Mouse (Mus musculus) heart, embryonic 13.5 days (tissue): Measurements from ENCODE around the gene Sgsm1. TPM values are rescaled to one million over a fixed set of nuclear protein-coding genes. Genes with fewer than 3 reads are reported as not detected.
A peak's percentile ranks its signal among the peaks of the same experiment; 100 is the strongest.

Source experiments
- ATAC-seq: fragments of 200-750 bp; cut with Nextera tagmentation; 2 replicates; pipeline ENCODE4 v1.8.0; 2017; ENCODE audit warnings: moderate TSS enrichment; ENCODE audit not compliant: insufficient number of reproducible peaks, low FRiP score, low TSS enrichment; ENCODE audit errors: extremely low read depth
- H3K27ac ChIP-seq: fragments of 300-500 bp; sonication (generic); replicated peaks from 2 replicates; pipeline ENCODE4 v1.5.1; 2015; ENCODE audit warnings: moderate library complexity, mild to moderate bottlenecking, inconsistent platforms
- H3K27me3 ChIP-seq: fragments of 300-500 bp; sonication (generic); replicated peaks from 2 replicates; pipeline ENCODE4 v1.6.1; 2015; ENCODE audit warnings: mild to moderate bottlenecking, inconsistent platforms
- H3K36me3 ChIP-seq: fragments of 300-500 bp; sonication (generic); 2 replicates; pipeline ENCODE4 v1.6.1; 2015; ENCODE audit warnings: mild to moderate bottlenecking, inconsistent platforms
- H3K4me1 ChIP-seq: fragments of 300-500 bp; sonication (generic); 2 replicates; pipeline ENCODE4 v1.6.1; 2015; ENCODE audit warnings: inconsistent platforms
- H3K4me2 ChIP-seq: fragments of 300-500 bp; sonication (generic); 2 replicates; pipeline ENCODE4 v1.6.1; 2015; ENCODE audit warnings: inconsistent platforms, mild to moderate bottlenecking, moderate library complexity
- H3K4me3 ChIP-seq: fragments of 300-500 bp; sonication (generic); 2 replicates; pipeline ENCODE4 v1.5.1; 2015; ENCODE audit warnings: moderate library complexity, mild to moderate bottlenecking, inconsistent platforms
- H3K9ac ChIP-seq: fragments of 300-500 bp; sonication (generic); 2 replicates; pipeline ENCODE4 v1.6.1; 2015; ENCODE audit warnings: inconsistent platforms, mild to moderate bottlenecking, moderate library complexity
- H3K9me3 ChIP-seq: fragments of 300-500 bp; sonication (generic); 2 replicates; pipeline ENCODE4 v1.6.1; 2016; ENCODE audit warnings: inconsistent platforms
- WGBS: fragments of 180-500 bp; shearing (Covaris S2); methylation state at CpG from one replicate; pipeline ENCODE4 v1.1.7; 2015; ENCODE audit warnings: mixed read lengths; 5-methylcytosine and 5-hydroxymethylcytosine counted together
- polyA plus RNA-seq: library from polyadenylated mRNA; unstranded; fragments of >200 nt; fragmentation: Nextera tagmentation; extraction: Ambion mirVana; gene quantifications from 2 replicates; pipeline ENCODE4 v1.2.1, GENCODE M21; 2015

Gene Sgsm1
- polyA plus RNA-seq, 1 experiment from 2014 or later: 1.5 TPM

DNA sequence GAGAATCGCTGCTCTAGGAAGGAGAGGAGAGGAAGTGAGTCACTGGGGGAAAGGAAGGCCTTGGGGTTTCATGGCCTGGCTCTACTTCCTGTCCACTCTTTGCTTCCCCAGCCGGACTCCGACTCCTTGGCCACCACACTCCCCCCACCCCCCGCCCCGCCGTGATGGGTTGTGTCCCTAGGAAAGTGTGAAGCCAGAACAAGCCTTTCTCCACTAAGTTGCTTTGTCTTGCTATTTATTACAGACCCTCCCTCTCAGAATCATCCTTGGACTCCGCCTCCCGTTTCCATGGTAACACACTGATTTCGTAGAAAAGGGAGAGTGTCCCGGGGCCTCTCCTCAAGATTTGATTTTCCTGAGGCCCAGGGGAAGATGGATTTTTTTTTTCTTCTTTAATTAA lies 85.3 kb downstream of the Sgsm1 start:
- WGBS: 30% methylated on average over 10 of the region's 10 CpGs
- H3K36me3 ChIP-seq: no peaks in the 10 kb centered on the region
- H3K4me3 ChIP-seq: no peak overlapping the region
- H3K27ac ChIP-seq: peak overlapping the region; percentile 72
- no peak for ATAC-seq
- H3K27me3 ChIP-seq: peaks cover 22% of the 10 kb centered on the region
- H3K4me1 ChIP-seq: peaks cover 25% of the 10 kb centered on the region
- no peaks in the 10 kb centered on the region for H3K9me3 ChIP-seq
- no peak overlapping the region for H3K9ac ChIP-seq
- no peak overlapping the region for H3K4me2 ChIP-seq

DNA sequence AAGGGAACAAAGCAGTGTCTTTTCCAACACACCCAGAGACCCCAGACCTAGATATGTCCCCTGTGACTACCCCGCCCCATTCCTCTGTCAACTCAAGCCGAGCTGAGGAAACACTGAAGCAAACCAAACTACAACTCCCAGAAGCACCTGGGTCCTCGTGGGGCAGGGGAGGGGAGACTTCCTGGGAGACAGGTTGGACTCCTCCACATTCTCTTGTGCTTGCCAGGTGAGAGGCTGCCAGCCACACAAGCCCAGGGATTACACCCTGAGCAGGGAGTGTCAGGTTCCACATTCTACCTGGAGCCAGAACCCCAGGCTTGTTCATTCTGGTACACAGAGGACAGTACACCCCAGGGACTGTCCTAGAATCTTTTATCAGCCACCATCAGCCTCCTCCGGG lies 86.7 kb downstream of the Sgsm1 start:
- no peak overlapping the region for H3K4me3 ChIP-seq
- ATAC-seq: no peak
- no peaks in the 10 kb centered on the region for H3K36me3 ChIP-seq
- peaks cover 35% of the 10 kb centered on the region for H3K27me3 ChIP-seq
- no peak overlapping the region for H3K4me2 ChIP-seq
- 32% methylated on average over 4 of the region's 4 CpGs for WGBS
- no peak overlapping the region for H3K9ac ChIP-seq
- H3K9me3 ChIP-seq: no peaks in the 10 kb centered on the region
- H3K27ac ChIP-seq: 0 out of 2 replicates have a peak overlapping the region, but pooled peaks have one; percentile 58
- peaks cover 27% of the 10 kb centered on the region for H3K4me1 ChIP-seq

DNA sequence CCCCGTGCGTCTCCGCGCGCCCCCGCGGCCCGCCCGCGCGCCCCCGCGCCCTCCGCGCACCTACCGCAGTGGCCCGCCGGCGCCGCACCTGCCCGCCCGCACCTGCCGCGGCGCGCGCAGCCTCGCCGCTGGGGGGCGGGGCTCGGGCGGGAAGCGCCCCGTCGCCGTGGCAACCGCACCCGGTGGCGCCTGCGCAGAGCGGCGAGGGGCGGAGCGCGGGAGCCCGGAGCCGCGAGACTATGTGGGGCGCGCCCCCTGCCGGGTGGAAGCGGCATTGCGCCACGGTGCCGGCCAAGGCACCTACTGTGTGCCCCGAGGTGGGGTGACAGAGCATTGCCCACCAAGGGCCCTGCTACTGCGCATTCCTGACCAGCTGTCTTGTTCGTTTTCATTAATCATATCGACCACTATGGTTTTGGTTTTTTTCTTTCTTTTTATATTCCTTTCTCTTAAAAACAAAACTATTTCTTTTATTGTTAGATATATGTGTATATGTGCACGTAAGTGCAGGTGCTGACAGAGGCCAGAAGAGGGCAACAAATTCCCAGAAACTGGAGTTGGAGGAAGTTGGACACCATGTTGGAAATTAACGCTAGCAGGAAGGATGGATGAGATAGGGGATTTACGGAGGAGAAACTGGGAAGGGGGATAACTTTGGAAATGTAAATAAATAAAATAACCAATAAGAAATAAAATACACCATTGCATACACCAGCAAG lies 89.3 kb downstream of the Sgsm1 start, which contains the start of gene 2900026A02Rik:
2900026A02Rik (minus strand) TSS at position 90 of the 719 bp plus-strand sequence.
- H3K4me3 ChIP-seq: peak within 1 kb of the TSS; percentile 76
- peaks cover 20% of the 10 kb centered on the region for H3K4me1 ChIP-seq
- WGBS: 11% methylated on average over 40 of the region's 62 CpGs
- peak within 1 kb of the TSS; percentile 99 for H3K4me2 ChIP-seq
- H3K27me3 ChIP-seq: peaks cover 44% of the 10 kb centered on the region
- H3K9ac ChIP-seq: peak within 1 kb of the TSS; percentile 81
- 0 out of 2 replicates have a peak within 1 kb of the TSS, but pooled peaks have one; percentile 1 for H3K27ac ChIP-seq
- H3K36me3 ChIP-seq: no peaks in the 10 kb centered on the region
- ATAC-seq: peak; percentile 57
- H3K9me3 ChIP-seq: no peaks in the 10 kb centered on the region

DNA sequence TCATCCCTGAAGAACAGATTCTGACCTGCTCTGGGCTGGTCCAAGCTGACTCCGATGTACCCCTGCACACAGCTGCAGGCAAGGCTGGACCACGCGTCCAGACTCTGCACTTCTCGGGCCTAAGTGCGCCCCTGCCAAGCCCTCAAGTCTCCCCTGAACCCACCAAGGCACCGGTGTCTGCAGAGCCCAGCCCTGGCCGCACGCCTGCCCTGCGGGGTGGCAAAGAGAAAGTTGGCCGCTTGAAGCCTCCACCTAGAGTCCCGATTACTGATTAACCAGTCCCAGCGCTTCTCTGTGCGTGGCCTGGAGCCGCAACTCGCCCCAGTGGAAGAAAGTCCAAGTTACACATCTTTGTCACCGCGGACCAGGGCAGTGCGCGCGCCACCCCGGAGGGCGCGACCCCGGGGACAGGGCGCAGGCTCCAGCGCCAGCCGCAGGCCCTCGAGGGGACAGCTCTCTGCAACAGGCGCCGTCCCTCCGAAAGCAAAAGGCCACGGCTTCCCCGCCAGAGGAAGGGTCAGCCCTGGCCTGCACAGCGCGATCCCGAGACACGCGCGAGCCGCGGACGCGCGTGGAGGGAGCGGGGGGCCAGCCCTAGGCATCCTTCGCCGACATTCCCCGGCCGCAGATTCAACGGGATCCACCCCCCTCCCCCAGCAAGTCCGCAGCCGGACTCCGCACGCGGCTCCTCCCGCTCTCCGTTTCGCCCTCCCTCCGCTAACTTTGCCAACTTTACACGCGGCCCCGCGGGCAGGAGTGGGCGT lies 90.0 kb downstream of the Sgsm1 start:
- H3K27me3 ChIP-seq: peaks cover 38% of the 10 kb centered on the region; the same call in 1 of the 2 replicates
- peaks cover 14% of the 10 kb centered on the region for H3K4me1 ChIP-seq
- peak overlapping the region; percentile 99 for H3K4me2 ChIP-seq
- H3K9me3 ChIP-seq: no peaks in the 10 kb centered on the region
- ATAC-seq: peak; percentile 32
- H3K4me3 ChIP-seq: peak overlapping the region; percentile 76
- 2% methylated on average over 63 of the region's 64 CpGs for WGBS
- H3K27ac ChIP-seq: 0 out of 2 replicates have a peak overlapping the region, but pooled peaks have one; percentile 1
- H3K9ac ChIP-seq: peak overlapping the region; percentile 81
- no peaks in the 10 kb centered on the region for H3K36me3 ChIP-seq

DNA sequence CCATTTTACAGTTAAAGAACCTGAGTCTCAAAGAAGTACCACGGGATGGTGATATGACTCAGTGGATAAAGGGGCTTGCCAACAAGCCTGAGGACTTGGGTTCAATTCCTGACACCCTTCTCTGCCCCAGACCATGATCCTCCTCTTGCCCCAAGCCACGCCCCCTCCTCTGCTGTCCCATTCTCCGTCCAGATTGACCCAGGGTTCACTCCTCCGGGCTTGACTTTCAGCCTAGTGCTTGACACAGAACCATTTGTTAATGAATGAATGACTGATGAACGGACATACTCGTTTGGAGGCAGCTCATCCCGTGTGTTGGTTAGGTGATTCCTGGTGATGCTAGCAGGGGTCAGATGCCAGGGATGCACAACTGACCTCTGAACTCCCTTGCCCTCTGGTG lies 90.7 kb downstream of the Sgsm1 start:
- no peak overlapping the region for H3K27ac ChIP-seq
- no peaks in the 10 kb centered on the region for H3K36me3 ChIP-seq
- no peaks in the 10 kb centered on the region for H3K9me3 ChIP-seq
- 60% methylated on average over 7 of the region's 7 CpGs for WGBS
- H3K9ac ChIP-seq: peak overlapping the region; percentile 81; the same call in 1 of the 2 replicates
- peak overlapping the region; percentile 76 for H3K4me3 ChIP-seq
- peak overlapping the region; percentile 99 for H3K4me2 ChIP-seq
- H3K4me1 ChIP-seq: peaks cover 13% of the 10 kb centered on the region
- H3K27me3 ChIP-seq: peaks cover 33% of the 10 kb centered on the region; the same call in 1 of the 2 replicates
- ATAC-seq: no peak

DNA sequence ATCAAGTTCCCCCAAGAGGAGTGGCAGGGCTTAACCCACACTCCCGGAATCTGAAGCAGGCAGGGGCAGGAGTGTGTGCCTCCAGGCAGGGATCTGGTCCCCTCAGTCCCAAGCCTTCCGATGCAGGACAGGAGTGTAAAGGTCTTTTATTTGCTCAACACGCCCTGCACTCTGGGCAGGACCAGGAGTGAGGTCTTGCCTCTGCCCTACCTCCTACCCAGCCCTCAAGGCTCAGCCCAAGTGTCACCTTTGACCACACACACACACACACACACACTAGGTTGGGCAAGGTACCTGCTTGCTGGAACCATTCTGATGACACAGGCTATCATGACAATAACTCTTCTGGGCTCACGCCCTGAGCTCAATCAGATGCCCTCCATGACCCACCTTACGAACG lies 91.1 kb downstream of the Sgsm1 start:
- no peak for ATAC-seq
- peaks cover 30% of the 10 kb centered on the region; the same call in 1 of the 2 replicates for H3K27me3 ChIP-seq
- no peaks in the 10 kb centered on the region for H3K36me3 ChIP-seq
- no peaks in the 10 kb centered on the region for H3K9me3 ChIP-seq
- peak overlapping the region; percentile 99 for H3K4me2 ChIP-seq
- no peak overlapping the region for H3K27ac ChIP-seq
- H3K4me3 ChIP-seq: no peak overlapping the region
- H3K4me1 ChIP-seq: peaks cover 16% of the 10 kb centered on the region
- no peak overlapping the region for H3K9ac ChIP-seq
- WGBS: 71% methylated on average over 6 of the region's 6 CpGs

DNA sequence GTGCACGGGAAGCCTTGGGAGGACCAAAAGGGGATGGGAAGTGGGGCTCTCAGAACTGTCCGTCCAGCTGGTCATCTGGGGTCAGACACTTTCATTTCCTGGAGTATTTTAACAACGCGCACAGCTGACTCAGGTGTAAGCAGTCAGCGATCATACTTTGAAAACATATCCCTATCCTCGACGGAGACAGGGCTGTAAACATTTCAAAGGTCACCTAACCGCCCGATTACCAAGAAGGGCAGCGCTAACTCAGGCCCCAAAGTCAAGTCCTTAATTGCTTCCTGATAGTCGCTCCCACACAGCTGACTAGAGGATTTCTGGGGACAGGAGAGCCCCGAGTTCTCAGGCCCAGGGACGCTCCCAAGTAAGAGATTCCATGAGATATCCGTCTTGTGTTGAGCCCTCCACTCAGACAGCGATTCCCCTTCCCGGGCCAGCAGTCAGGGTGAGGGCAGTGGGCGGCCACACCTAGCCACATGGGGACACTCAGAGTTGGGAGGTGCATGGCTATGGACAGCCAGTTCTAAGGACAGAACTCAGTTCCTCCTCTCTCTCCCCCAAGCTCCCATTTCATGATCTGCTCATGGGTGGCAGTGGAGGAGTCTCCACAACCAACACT lies 91.9 kb downstream of the Sgsm1 start:
- Histone ChIP-seq H3K27me3 (peaks cover 24% of the 10 kb centered on the region; the same call in 1 of the 2 replicates), H3K4me2 (no peak overlapping the region), H3K36me3 (no peaks in the 10 kb centered on the region), H3K4me1 (peaks cover 19% of the 10 kb centered on the region), H3K9ac (no peak overlapping the region), H3K9me3 (no peaks in the 10 kb centered on the region), H3K4me3 (no peak overlapping the region), H3K27ac (no peak overlapping the region)
- 68% methylated on average over 17 of the region's 17 CpGs for WGBS
- ATAC-seq: no peak

DNA sequence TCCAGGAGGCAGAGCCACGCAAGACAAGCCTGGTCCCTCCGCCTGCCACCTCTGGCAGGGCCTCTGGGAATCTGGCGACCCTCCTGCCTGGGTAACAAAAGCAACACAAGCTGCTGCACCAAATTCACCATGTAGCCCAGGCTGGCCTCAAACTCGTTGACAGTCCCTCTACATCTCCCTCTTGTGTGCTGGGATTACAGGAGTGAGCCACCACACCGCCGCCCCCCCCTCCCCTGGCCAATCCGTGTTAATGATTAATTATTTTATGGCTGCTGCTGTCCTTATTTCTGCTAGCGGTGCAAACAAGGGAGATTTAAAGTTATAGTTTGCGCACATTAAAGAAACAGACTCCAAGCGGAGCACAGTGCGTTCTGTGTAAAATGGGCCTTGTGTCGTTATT lies 93.5 kb downstream of the Sgsm1 start:
- H3K27me3 ChIP-seq: peaks cover 24% of the 10 kb centered on the region; the same call in 1 of the 2 replicates
- WGBS: 83% methylated on average over 12 of the region's 12 CpGs
- no peaks in the 10 kb centered on the region for H3K9me3 ChIP-seq
- H3K4me3 ChIP-seq: no peak overlapping the region
- peaks cover 19% of the 10 kb centered on the region for H3K4me1 ChIP-seq
- H3K27ac ChIP-seq: no peak overlapping the region
- no peaks in the 10 kb centered on the region for H3K36me3 ChIP-seq
- no peak for ATAC-seq
- H3K9ac ChIP-seq: no peak overlapping the region
- H3K4me2 ChIP-seq: no peak overlapping the region

DNA sequence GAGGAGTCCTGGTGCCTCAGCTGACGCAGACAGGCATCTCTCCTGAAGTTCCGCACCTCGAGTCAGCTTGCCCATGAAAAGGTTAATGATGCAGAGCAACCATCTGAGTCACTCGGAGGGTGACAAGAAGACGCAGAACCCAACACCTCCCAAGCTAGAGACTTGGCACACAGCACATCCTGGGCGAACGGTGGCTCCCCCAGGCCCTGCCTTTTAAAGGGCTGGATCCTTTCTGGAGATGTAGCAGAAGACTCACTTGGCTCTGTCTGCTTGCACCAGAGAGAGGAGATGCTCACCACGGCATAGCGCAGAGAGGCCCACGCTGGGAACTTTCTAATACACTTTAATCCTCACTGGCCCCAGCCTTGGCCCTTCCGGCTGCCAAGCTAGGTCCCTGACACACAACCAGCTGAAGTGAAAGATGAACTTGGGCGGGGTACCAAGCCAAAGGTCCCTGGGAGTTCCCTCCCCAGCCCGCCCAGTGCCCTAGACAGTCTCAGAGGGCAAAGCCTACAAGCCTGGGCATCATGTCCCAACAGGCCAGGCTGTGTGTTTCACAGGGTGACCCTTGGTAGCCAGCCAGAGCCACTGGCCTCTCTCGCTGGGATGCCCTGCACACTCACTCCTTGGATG lies 94.1 kb downstream of the Sgsm1 start:
- Histone ChIP-seq H3K4me1 (peaks cover 19% of the 10 kb centered on the region), H3K4me3 (no peak overlapping the region), H3K27me3 (peaks cover 24% of the 10 kb centered on the region; the same call in 1 of the 2 replicates), H3K27ac (no peak overlapping the region), H3K4me2 (no peak overlapping the region), H3K36me3 (no peaks in the 10 kb centered on the region), H3K9ac (no peak overlapping the region), H3K9me3 (no peaks in the 10 kb centered on the region)
- 65% methylated on average over 14 of the region's 14 CpGs for WGBS
- no peak for ATAC-seq

DNA sequence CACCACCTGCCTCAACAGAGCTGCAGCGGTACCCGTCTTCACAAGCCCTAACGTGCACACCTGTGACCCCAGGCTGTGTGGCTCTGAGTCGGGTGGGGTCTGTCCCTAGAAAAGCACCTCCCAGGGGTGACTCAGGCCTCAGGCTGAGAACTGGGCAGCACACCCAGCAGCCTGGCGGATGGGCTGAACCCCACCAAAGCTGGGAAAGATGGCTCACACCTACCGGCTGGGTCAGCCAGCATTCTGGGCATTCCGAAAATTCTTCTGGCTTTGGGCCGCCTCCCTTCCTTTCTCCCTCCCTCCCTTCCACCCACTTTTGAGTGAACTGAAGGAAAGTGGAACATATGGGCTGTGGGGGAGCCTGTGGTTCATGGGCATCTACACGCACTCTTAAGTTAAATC lies 95.0 kb downstream of the Sgsm1 start:
- Histone ChIP-seq H3K9me3 (no peaks in the 10 kb centered on the region), H3K27ac (no peak overlapping the region), H3K27me3 (peaks cover 24% of the 10 kb centered on the region; the same call in 1 of the 2 replicates), H3K4me2 (no peak overlapping the region), H3K4me1 (peaks cover 18% of the 10 kb centered on the region), H3K4me3 (no peak overlapping the region), H3K36me3 (no peaks in the 10 kb centered on the region), H3K9ac (no peak overlapping the region)
- ATAC-seq: no peak
- 59% methylated on average over 9 of the region's 9 CpGs for WGBS

DNA sequence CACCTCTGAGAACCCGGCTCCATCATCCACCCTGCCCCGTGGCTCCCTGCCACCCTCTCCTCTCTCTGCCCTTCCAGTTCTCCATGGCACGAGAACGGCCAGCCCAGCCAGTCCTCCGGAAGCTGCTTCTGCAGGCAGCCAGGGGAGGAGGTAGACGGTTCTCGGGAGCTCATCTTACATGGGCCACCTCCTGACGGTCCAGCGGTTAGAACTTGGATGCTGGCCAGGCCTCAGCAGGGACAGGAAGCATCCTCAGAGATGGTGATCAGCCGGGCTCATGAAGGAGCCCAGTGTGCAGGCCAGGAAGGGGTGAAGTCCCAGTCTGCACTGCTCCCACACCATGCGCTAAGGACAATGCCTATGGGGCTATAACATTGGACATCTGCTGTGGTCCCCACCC lies 96.1 kb downstream of the Sgsm1 start:
- H3K27ac ChIP-seq: no peak overlapping the region; the same call in 1 of the 2 replicates
- H3K9ac ChIP-seq: no peak overlapping the region
- H3K36me3 ChIP-seq: no peaks in the 10 kb centered on the region
- H3K27me3 ChIP-seq: peaks cover 14% of the 10 kb centered on the region; the same call in 1 of the 2 replicates
- H3K4me3 ChIP-seq: no peak overlapping the region
- H3K4me2 ChIP-seq: no peak overlapping the region
- peaks cover 23% of the 10 kb centered on the region for H3K4me1 ChIP-seq
- no peaks in the 10 kb centered on the region for H3K9me3 ChIP-seq
- 49% methylated on average over 11 of the region's 11 CpGs for WGBS
- ATAC-seq: no peak
